In genomic region chr7:95008896-95009430, GRCm38 (mm10) we compare ENCODE assay signal across 24 mouse cellular contexts.
"Had no signal": no experiment of that assay in that cellular context is flagged by ENCODE, and none has a peak within 500 bp of the region (broad histone marks: within the 10 kb centered on the region; RNA-seq: fewer than 3 reads in every experiment).

No protein-coding gene starts in this region.

- H3K36me3 ChIP-seq: kidney, embryonic 15.5 days; limb, embryonic 10.5 days; limb, embryonic 13.5 days; liver, embryonic 12.5 days; liver, embryonic 15.5 days; lung, embryonic 15.5 days; midbrain, embryonic 10.5 days; neural tube, embryonic 12.5 days; neural tube, embryonic 15.5 days had no signal

- H3K4me2 ChIP-seq: kidney, embryonic 15.5 days; limb, embryonic 13.5 days; liver, embryonic 12.5 days; liver, embryonic 15.5 days; lung, embryonic 15.5 days; neural tube, embryonic 12.5 days; neural tube, embryonic 15.5 days had no signal

- ATAC-seq: liver, embryonic 12.5 days had no signal

- H3K4me1 ChIP-seq: kidney, embryonic 15.5 days; limb, embryonic 10.5 days; limb, embryonic 13.5 days; liver, embryonic 12.5 days; liver, embryonic 15.5 days; lung, embryonic 15.5 days; megakaryocyte, embryonic 14.5 days; midbrain, embryonic 10.5 days; neural tube, embryonic 12.5 days; neural tube, embryonic 15.5 days had no signal

- H3K27ac ChIP-seq: kidney, embryonic 15.5 days; layer of hippocampus, adult 2 months; limb, embryonic 10.5 days; limb, embryonic 13.5 days; liver, embryonic 12.5 days; liver, embryonic 15.5 days; lung, embryonic 15.5 days; midbrain, embryonic 10.5 days; neural tube, embryonic 12.5 days; neural tube, embryonic 15.5 days had no signal

- DNase-seq: kidney, adult 8-10 months; kidney, postnatal 14 days; kidney, postnatal 4 days; layer of hippocampus, adult 9-11 months; liver; lung, adult 18-20 months; lung, postnatal 10 days; lung, postnatal 36 days; midbrain, embryonic 14.5 days; retina, postnatal 1 day; right cerebral cortex, postnatal 25 days; thymus, adult 18-20 months; thymus, postnatal 36 days had no signal

- H3K9ac ChIP-seq: kidney, embryonic 15.5 days; limb, embryonic 13.5 days; liver, embryonic 12.5 days; liver, embryonic 15.5 days; lung, embryonic 15.5 days; neural tube, embryonic 12.5 days; neural tube, embryonic 15.5 days had no signal

- H3K9me3 ChIP-seq: kidney, embryonic 15.5 days; limb, embryonic 10.5 days; limb, embryonic 13.5 days; liver, embryonic 12.5 days; liver, embryonic 15.5 days; lung, embryonic 15.5 days; megakaryocyte, embryonic 14.5 days; midbrain, embryonic 10.5 days; neural tube, embryonic 12.5 days; neural tube, embryonic 15.5 days had no signal

- H3K4me3 ChIP-seq: kidney, embryonic 15.5 days; layer of hippocampus, adult 2 months; limb, embryonic 10.5 days; limb, embryonic 13.5 days; liver, embryonic 12.5 days; liver, embryonic 15.5 days; lung, embryonic 15.5 days; megakaryocyte, embryonic 14.5 days; midbrain, embryonic 10.5 days; neural tube, embryonic 12.5 days; neural tube, embryonic 15.5 days had no signal

- H3K27me3 ChIP-seq: kidney, embryonic 15.5 days; limb, embryonic 13.5 days; liver, embryonic 12.5 days; liver, embryonic 15.5 days; lung, embryonic 15.5 days; megakaryocyte, embryonic 14.5 days; neural tube, embryonic 12.5 days; neural tube, embryonic 15.5 days had no signal
